Mouse (Mus musculus): ENCODE data around the gene Gm30191. TPM values are rescaled to one million over a fixed set of nuclear protein-coding genes. Genes with fewer than 3 reads are reported as not detected.
A peak's percentile ranks its signal among the peaks of the same experiment; 100 is the strongest.

Gene Gm30191
- total and polyA plus RNA-seq, 3 experiments = not detected

DNA sequence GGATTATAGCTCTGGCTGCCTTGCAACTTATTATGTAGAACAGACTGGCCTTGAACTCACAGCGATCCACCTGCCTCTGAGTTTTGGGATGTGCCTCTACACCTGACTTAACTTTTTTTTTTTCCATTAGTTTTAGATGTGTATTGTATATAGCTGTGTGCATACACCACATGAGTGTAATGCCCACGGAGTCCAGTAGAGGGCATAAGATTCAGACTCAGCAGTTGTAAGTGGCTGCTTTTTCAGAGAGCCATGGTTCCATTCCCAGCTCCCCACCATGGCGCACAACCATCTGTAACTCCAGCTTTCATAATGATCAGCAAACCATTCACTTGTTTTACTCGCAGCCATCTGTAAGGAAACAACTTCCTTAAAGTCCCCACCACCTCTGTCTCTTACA lies 49.8 kb downstream of the Gm30191 start:
- peaks cover 3% of the 10 kb centered on the region for H3K9me3 ChIP-seq (replicated peaks; ENCODE audit: low read length)
- peaks cover 0 to 16% of the 10 kb centered on the region in 2 experiments; a peak in 2 of 4 replicates for H3K4me1 ChIP-seq (ENCODE audit: control insufficient read depth in 1 of 2, insufficient read depth in 2 of 2)
- no peak overlapping the region for H3K4me2 ChIP-seq (ENCODE audit: insufficient read depth, low read depth, poor library complexity, severe bottlenecking)
- in situ Hi-C loops (cut with MboI; ENCODE audit: low pct_ligation_motif_present, low pct_unique_long_range_greater_than_20kb, low sequenced_read_pairs) = no loop called here
- no peak for DNase-seq (ENCODE audit: extremely low read depth)
- H3K27me3 ChIP-seq (replicated peaks) = peaks cover 10% of the 10 kb centered on the region
- H3K9ac ChIP-seq (ENCODE audit: insufficient read depth, low read depth) = no peak overlapping the region
- H3K36me3 ChIP-seq (replicated peaks in 1 of 2; ENCODE audit: control insufficient read depth in 1 of 2, insufficient read depth in 1 of 2, low read length in 1 of 2) = no peaks in the 10 kb centered on the region
- H3K27ac ChIP-seq (ENCODE audit: insufficient read depth, low read depth) = no peak overlapping the region
- H3K4me3 ChIP-seq (replicated peaks in 1 of 3; ENCODE audit: low read depth in 2 of 3, low read length in 2 of 3, poor library complexity in 1 of 3) = no peak overlapping the region
- no peaks in the 10 kb centered on the region for H3K79me2 ChIP-seq (replicated peaks; ENCODE audit: control insufficient read depth, extremely low read depth, insufficient read depth, poor library complexity, severe bottlenecking)
- no peak for TF ChIP-seq PAX5 (IDR thresholded peaks at IDR 0.05; ENCODE audit: low read length)
- no peak for TF ChIP-seq SIN3A (IDR thresholded peaks at IDR 0.05; ENCODE audit: low read length)
- TF ChIP-seq CTCF (conservative IDR thresholded peaks at IDR 0.05 in 1 of 2, IDR thresholded peaks at IDR 0.05 in 1 of 2; ENCODE audit: low read depth in 2 of 2, low read length in 2 of 2) = peak; percentile 27 to 31; a peak in 3 of 4 replicates
- dilution Hi-C loops (cut with MboI; ENCODE audit: extremely low pct_ligation_motif_present, extremely low pct_unique_long_range_greater_than_20kb, low sequenced_read_pairs) = no loop called here

- Histone ChIP-seq H3K27ac (ENCODE audit: insufficient read depth, low read depth) (no peak overlapping the region), H3K27me3 (replicated peaks) (peaks cover 10% of the 10 kb centered on the region), H3K36me3 (replicated peaks in 1 of 2; ENCODE audit: control insufficient read depth in 1 of 2, insufficient read depth in 1 of 2, low read length in 1 of 2) (no peaks in the 10 kb centered on the region), H3K4me3 (replicated peaks in 1 of 3; ENCODE audit: low read depth in 2 of 3, low read length in 2 of 3, poor library complexity in 1 of 3) (no peak overlapping the region), H3K4me2 (ENCODE audit: insufficient read depth, low read depth, poor library complexity, severe bottlenecking) (no peak overlapping the region), H3K9me3 (replicated peaks; ENCODE audit: low read length) (peaks cover 3% of the 10 kb centered on the region), H3K9ac (ENCODE audit: insufficient read depth, low read depth) (no peak overlapping the region), H3K4me1 (ENCODE audit: control insufficient read depth in 1 of 2, insufficient read depth in 2 of 2) (peaks cover 0 to 19% of the 10 kb centered on the region in 2 experiments; a peak in 2 of 4 replicates), H3K79me2 (replicated peaks; ENCODE audit: control insufficient read depth, extremely low read depth, insufficient read depth, poor library complexity, severe bottlenecking) (no peaks in the 10 kb centered on the region)
- in situ Hi-C loops (cut with MboI; ENCODE audit: low pct_ligation_motif_present, low pct_unique_long_range_greater_than_20kb, low sequenced_read_pairs) (no loop called here), dilution Hi-C loops (cut with MboI; ENCODE audit: extremely low pct_ligation_motif_present, extremely low pct_unique_long_range_greater_than_20kb, low sequenced_read_pairs) (no loop called here)
- no peak for DNase-seq (ENCODE audit: extremely low read depth)
- TF ChIP-seq KAT2A (IDR thresholded peaks at IDR 0.05; ENCODE audit: insufficient replicate concordance, low read length) (no peak), MAX (IDR thresholded peaks at IDR 0.05; ENCODE audit: low read length) (no peak), NELFE (IDR thresholded peaks at IDR 0.05; ENCODE audit: low read depth, low read length) (no peak), ELF1 (IDR thresholded peaks at IDR 0.05; ENCODE audit: low read depth, low read length) (no peak), POLR2AphosphoS2 (IDR thresholded peaks at IDR 0.05; ENCODE audit: low read depth, low read length) (no peak), CTCF (conservative IDR thresholded peaks at IDR 0.05 in 1 of 2, IDR thresholded peaks at IDR 0.05 in 1 of 2; ENCODE audit: low read depth in 2 of 2, low read length in 2 of 2) (no peak), USF1 (IDR thresholded peaks at IDR 0.05; ENCODE audit: low read depth, low read length) (no peak), ZNF384 (IDR thresholded peaks at IDR 0.05; ENCODE audit: low read depth, low read length) (no peak), NRF1 (IDR thresholded peaks at IDR 0.05; ENCODE audit: low read depth, low read length) (no peak), USF2 (conservative IDR thresholded peaks at IDR 0.05; ENCODE audit: low read depth, low read length) (no peak), EP300 (IDR thresholded peaks at IDR 0.05; ENCODE audit: low read length) (no peak), JUND (conservative IDR thresholded peaks at IDR 0.05; ENCODE audit: low read depth, low read length) (no peak), IRF4 (IDR thresholded peaks at IDR 0.05; ENCODE audit: low read depth, low read length) (no peak), TBP (conservative IDR thresholded peaks at IDR 0.05; ENCODE audit: low read depth, low read length) (no peak)
These were observed 50.6 kb downstream of the Gm30191 start for GRCm38 (mm10) chr4:134297369-134297768.

All from CH12.LX (cell line).